Mouse (Mus musculus) sigmoid colon, adult 10 weeks (tissue): ENCODE data around the gene Rdh9. TPM values are rescaled to one million over a fixed set of nuclear protein-coding genes. Genes with fewer than 3 reads are reported as not detected.

Experiments
- polyA plus RNA-seq: library from polyadenylated mRNA; stranded (reverse); fragments of 350-450 nt; fragmentation: Illumina TruSeq; extraction: RNeasy Lipid Tissue Mini Kit (QIAGEN cat#74804); gene quantifications from one replicate; pipeline ENCODE4 v1.2.3, GENCODE M21; 2014; ENCODE audit warnings: low read depth, low replicate concordance

The Rdh9 gene
- polyA plus RNA-seq: 27.8 TPM

GRCm38 (mm10) chr10:127776011-127776410 lies at the start of gene Rdh9:
TSS of gene Rdh9 (plus strand) at chr10:127776386.

DNA sequence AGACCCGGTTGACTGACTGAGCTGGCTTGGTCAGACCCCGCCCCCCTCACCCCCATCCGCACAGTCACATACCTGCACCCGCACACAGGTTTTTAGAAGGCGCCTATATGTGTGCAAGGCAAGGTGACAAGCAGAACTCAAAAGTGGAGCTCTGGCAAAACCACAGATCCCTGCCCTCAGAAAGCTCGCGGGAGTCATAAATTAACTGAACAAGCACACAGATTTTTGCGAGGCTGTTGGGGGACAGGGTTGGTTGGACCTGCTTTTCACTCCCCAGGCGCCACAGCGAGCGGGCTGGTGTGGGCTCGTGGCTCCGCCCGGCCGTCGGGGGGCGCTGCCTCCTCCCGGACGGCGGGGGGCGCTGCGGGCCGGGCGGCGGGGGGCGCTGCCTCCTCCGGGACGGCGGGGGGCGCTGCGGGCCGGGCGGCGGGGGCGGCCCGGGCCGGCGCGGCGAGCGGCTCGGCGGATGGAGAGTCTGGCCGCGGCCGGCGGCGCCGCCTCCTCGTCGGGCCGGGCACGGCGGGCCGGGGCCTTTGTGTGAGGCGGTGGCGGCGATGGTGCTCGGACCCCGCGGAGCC lies 37.0 kb upstream of the Rdh9 start, which contains the start of gene Zbtb39:
Gene Zbtb39 (plus strand): TSS at position 456 of the 578 bp plus-strand sequence.

DNA sequence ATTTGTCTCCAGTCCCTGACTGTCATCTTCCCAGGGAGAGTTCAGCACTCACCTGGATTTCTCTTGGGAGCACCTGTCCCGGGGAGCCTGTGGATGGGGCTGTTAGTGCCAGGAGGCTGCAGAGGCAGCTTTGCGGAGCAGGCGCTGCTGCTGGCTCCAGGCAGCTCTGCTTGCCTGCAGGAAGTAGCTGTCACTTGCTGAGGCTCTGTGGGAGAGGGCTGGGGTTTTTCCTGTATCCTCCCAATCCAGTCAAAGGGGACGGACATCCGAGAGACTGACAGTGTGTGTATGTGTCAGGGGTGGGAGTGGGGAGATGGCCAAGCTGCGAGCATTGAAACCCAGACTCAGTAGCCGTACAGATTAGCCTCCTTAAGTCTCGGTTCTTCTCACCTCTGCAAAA lies 24.6 kb upstream of the Rdh9 start, which contains the start of gene Gpr182:
Gene Gpr182 (minus strand): TSS at position 185 of the 400 bp plus-strand sequence.

DNA sequence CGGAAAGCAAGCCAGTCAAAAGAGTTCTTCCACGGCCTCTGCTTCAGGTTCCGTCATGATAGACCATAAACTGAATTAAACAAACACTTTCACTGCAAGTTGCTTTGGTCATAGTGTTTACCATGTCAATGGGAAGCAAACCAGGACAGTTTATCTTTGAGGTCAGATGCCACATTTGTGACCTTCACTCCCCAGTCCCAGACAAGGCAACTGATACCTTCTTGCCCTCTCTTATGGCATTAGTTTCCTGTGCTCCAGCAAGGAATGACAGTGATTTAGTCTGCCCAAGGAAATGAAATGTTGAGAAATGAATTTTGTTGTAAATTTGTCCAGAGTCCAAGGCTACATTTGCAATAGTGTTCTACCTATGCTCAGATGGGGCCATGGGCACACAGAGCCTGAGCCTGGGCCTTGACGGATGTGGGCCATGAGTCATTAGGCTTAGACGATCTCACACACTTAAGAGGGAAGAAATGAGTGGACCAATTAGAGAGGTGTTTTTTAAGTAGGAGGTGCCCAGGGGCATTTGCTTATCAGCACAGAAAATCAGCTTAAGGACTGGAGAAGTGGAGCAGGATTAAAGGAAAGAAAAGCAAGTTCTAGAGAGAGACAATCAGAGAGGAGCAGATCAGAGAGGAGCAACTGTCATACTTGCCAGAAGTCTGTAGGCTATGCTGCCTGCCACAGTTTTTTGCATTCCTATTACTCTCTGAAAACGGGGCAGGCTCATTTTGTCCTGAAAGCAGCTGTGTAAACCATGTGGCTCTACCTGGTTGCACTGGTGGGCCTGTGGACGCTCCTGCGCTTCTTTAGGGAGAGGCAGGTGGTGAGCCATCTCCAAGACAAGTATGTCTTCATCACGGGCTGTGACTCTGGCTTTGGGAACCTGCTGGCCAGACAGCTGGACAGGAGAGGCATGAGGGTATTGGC lies 16.7 kb upstream of the Rdh9 start, which contains the start of the genes Rdh1 and Rdh16f1:
Gene Rdh1 (plus strand): TSS at position 541 of the 930 bp plus-strand sequence.
Gene Rdh16f1 (plus strand): TSS at position 607 of the 930 bp plus-strand sequence.

DNA sequence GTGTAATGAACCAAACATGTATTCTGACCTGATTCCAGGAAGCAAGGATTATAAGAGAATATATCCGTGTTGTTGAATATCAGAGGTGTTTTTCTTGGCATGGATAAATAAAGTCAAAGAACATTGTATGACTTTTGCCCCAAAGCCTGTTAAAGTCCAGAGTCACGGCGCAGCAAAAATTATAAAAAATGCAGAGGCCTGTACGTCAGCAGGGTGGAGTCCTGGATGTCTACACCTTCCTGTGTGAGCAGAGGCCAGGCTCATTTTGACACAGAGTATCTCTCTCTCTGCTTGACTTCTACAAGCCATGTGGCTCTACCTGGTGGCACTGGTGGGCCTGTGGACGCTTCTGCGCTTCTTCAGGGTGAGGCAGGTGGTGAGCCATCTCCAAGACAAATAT lies 24.7 kb downstream of the Rdh9 start, which contains the start of gene Rdh16:
Gene Rdh16 (plus strand): TSS at position 262 of the 400 bp plus-strand sequence.

Other genes with a start within 250 kb of the Rdh9 start
- gene Nxph4, start 241.8 kb upstream of the Rdh9 start, polyA plus RNA-seq: not detected
- 2.3 TPM for gene Lrp1, start 155.2 kb upstream of the Rdh9 start, polyA plus RNA-seq
- 34.2 TPM for gene Stat6, start 133.4 kb upstream of the Rdh9 start, polyA plus RNA-seq
- 10.6 TPM for gene Nemp1, start 109.5 kb upstream of the Rdh9 start, polyA plus RNA-seq
- 0.35 TPM for gene Nab2, start 107.8 kb upstream of the Rdh9 start, polyA plus RNA-seq
- 74.7 TPM for gene Myo1a, start 71.2 kb upstream of the Rdh9 start, polyA plus RNA-seq
- not detected for gene Tac2, start 51.9 kb upstream of the Rdh9 start, polyA plus RNA-seq
- gene Zbtb39, start 36.8 kb upstream of the Rdh9 start, polyA plus RNA-seq: 4.1 TPM
- gene Gpr182, start 24.7 kb upstream of the Rdh9 start, polyA plus RNA-seq: 0.09 TPM
- gene Rdh1, start 16.7 kb upstream of the Rdh9 start, polyA plus RNA-seq: 1.2 TPM
- gene Rdh16f1, start 16.6 kb upstream of the Rdh9 start, polyA plus RNA-seq: not detected
- 77.2 TPM for gene Rdh16, start 24.8 kb downstream of the Rdh9 start, polyA plus RNA-seq
- 1.1 TPM for gene Rdh19, start 73.5 kb downstream of the Rdh9 start, polyA plus RNA-seq
- 0.47 TPM for gene Rdh16f2, start 90.1 kb downstream of the Rdh9 start, polyA plus RNA-seq
- gene Rdh7, start 112.4 kb downstream of the Rdh9 start, polyA plus RNA-seq: not detected
- gene Sdr9c7, start 122.1 kb downstream of the Rdh9 start, polyA plus RNA-seq: not detected
- gene Hsd17b6, start 231.2 kb downstream of the Rdh9 start, polyA plus RNA-seq: not detected
- 31.4 TPM for gene Prim1, start 238.8 kb downstream of the Rdh9 start, polyA plus RNA-seq